Mouse (Mus musculus) left cerebral cortex, adult 8-10 months (tissue): ENCODE results near the gene Agfg2. TPM values are rescaled to one million over a fixed set of nuclear protein-coding genes. Genes with fewer than 3 reads are reported as not detected.
A peak's percentile ranks its signal among the peaks of the same experiment; 100 is the strongest.

ENCODE experiments used
- DNase-seq, 2 experiments: peaks; one replicate each; pipeline ENCODE4 v3.0.0; 2022; ENCODE audit warnings: low spot score in 2 of 2
- total RNA-seq, 4 experiments: library from RNA; stranded (reverse); gene quantifications; 2 replicates each; pipeline ENCODE4 v1.2.4; 2022

The Agfg2 gene
- total RNA-seq, 4 experiments from 2014 or later = 50.0 to 54.8 (median 51.4) TPM

DNA sequence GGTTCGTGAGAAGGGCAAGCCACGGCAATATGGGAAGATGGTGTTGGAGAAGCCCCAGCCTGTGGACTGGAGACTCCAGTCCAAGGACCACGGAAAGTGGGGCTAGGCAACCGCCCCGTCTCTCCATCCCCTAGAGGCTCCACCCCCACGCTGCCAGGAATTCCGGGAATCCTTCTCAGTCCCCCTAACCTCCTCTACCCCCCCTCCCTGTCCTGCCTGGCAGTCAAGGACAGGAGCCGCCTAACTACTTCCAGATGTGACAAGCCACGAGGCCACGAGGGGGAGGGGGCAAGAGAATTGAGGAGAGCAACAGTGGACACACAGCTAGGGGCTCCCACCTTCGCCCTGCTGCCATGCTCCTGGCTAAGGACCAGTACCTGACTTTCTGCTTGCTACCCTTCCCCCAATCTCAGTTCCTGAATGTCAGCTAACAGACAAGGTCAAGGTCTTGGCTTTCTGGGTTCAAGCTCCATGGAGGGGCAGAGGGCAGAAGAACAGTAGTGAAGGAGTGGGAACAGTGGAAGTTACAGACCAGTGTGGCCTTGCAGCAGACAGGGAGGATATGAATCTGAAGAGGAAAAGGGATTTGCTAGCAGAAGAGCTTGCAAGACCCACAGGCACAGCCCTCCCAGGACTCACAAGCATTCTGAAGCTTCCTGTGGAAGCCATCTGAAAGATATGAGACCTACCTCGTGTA is 73.8 kb downstream of the Agfg2 start:
- no peak for DNase-seq

DNA sequence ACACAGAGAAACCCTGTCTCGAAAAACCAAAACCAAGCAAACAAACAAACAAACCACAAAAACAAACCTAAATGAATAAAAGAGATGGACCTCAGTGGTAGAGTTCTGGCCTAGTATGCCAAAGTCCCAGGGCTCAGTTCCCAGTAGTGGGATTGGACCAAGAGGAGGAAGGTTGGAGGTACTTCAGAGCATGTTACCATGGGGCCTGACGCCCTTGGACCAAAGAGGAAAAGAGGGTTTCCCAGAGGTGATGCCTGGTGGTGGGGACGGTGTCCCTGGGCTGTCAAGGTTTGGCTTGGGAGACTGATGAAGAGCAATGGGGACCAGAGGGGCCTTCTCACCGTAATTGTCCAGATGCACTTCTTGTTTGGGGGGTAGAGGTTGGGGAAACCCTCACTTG is 74.5 kb downstream of the Agfg2 start:
- DNase-seq = no peak

DNA sequence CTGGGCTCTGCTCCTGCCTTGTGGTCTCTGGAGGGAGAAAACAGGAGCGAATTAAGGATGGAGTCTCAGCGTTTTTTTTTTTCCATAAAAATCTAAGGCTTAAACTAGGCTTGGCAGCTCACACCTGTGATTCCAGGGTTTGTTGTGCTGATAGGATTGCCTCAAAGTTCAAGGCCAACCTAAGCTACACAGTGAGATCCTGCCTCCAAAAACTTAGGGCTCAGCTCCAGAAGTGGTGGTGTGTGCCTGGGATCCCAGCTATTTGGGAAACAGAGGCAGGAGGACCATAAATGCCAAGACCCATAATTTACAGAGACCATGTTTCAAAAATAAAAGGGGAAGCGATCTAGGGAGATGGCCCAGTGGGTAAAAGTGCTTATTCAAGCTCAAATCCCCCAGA is 75.2 kb downstream of the Agfg2 start:
- DNase-seq = no peak

DNA sequence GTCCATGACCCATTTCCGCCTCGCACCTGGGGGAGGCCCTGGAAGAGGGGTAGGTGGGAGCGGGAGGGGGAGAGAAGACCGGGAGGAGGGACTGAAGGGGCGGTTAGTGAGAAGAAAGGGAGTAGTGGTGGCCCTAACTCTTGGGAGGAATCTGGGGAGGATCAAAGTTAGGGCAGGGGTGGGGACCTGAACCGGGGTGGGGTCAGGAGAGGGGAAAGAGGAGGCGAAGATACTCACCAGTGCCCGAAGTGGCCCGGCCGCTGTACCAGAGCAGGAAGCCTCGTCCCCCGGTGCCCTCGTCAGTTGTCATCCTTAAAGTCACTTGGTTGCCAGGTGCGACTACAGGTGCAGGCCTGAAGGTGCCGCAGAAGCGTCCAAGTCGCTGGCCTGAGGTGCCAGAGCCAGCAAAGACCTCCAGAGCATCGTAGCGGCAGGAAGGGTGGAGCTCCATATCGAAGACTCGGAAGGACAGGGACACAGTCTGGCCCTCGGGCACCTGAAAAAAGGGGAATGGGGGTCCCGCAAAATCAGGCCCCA is 75.8 kb downstream of the Agfg2 start:
- DNase-seq = no peak

DNA sequence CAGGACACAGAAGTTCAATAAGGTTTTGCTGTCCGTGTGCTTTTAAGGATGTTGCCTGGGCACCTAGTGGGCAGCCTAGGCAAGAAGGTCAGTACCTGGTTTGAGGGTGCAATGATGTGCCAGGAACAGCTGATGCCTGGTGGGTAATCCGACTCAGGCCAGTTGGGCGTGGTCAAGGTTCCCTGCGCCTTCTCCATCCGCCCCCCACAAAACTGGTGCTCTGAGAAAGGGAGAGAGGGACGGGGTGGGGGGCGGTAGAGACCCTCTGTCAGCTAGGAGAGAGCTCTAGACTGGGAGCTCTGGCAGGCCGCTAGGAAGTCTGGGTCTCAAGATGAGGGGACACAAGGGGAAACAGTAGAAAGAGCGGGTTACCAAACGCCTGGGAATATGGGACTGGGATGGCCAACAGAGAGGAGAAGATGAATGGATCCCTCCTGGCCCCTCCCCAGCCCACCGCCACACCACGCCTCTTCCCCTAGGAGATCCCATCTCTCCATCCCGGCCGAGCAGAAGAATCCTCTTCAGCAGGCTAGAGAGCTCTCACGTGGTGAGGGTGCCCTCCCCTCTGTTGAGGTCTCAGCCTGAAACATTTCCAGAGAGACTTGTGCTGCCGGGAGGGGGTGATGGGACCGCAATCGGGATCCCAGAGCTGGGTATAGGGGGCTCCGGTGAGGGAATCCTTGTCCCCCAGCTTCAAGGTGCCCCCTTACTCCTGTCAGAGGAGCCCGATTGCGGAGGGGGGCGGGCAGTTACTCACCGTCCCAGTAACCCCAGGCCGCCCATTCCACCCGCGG is 76.5 kb downstream of the Agfg2 start:
- no peak for DNase-seq

DNA sequence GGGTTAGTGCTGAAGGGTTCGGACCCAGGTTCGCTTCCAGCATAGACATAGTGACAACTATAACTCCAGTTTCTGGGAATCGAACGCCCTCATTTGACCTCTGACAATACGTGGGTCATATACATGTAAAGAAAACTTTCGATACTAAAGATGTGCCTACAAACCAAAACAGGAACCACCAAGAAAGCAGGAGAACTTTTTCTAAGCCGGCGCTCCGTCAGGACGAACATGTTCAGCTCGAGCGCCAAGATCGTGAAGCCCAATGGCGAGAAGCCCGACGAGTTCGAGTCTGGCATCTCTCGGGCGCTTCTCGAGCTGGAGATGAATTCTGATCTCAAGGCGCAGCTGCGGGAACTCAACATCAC is 83.2 kb downstream of the Agfg2 start:
- no peak for DNase-seq

DNA sequence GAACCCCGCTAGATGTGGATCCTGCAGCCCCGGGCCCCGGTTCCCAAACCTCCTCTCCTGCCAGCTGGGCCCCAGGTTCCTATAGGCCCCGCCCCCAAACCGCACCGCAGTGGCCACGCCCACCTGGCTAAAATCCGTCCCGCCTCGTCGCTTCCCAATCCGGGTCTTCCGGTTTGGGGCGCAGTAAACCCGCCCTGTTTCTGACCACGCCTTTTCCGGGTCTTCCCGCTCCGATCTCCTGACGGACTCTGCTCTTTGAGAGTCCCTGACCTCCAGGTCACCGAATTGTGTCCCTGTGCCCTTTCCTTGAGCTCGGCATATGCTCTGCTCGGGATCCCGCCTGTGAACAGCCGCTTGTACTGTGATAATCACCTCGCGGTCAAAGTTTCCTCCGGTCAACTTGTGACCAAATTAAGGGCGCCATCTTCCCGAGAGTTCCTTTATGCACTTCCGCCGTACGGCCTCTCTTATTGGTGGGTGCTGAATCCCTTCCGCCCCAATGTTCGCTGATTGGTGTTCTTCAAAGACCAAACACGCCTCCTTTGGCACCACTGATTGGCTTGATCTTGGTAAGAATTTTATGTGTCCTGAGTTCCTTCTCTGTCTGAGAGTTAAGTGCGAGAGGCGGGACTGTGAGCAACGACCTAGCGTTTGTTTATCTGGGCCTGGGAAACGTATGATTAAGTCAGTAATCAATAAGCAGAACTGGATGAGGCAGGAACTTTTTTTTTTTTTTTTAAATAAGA is 83.7 kb downstream of the Agfg2 start, which contains the start of gene Mospd3:
Gene Mospd3, minus strand, starts transcription at position 440 of the 746 bp plus-strand sequence.
- DNase-seq = peak; percentile 93 to 95

Other genes with a start within 250 kb of the Agfg2 start
- under 1 TPM; 0.20 to 0.53 (median 0.29) TPM for gene Zan, start 207.7 kb downstream of the Agfg2 start, total RNA-seq
- 10 to 100 TPM; 32.3 to 34.8 (median 32.8) TPM for gene Pop7, start 182.2 kb downstream of the Agfg2 start, total RNA-seq
- 10 to 100 TPM; 62.1 to 65.2 (median 63.5) TPM for gene Gigyf1, start 166.2 kb downstream of the Agfg2 start, total RNA-seq
- not detected for gene Epo, start 151.5 kb downstream of the Agfg2 start, total RNA-seq
- gene Gnb2, start 151.2 kb downstream of the Agfg2 start, total RNA-seq = 100 to 1,000 TPM; 654 to 672 (median 660) TPM
- gene Actl6b, start 131.2 kb downstream of the Agfg2 start, total RNA-seq = 100 to 1,000 TPM; 111 to 119 (median 113) TPM
- 10 to 100 TPM; 10.7 to 16.2 (median 12.7) TPM for gene Tfr2, start 114.9 kb downstream of the Agfg2 start, total RNA-seq
- 10 to 100 TPM; 18.6 to 29.9 (median 21.4) TPM for gene Mospd3, start 83.7 kb downstream of the Agfg2 start, total RNA-seq
- gene Pcolce, start 70.9 kb downstream of the Agfg2 start, total RNA-seq = 10 to 100 TPM; 12.8 to 14.6 (median 13.8) TPM
- gene Fbxo24, start 55.7 kb downstream of the Agfg2 start, total RNA-seq = under 1 TPM; 0.16 to 0.28 (median 0.20) TPM
- gene Lrch4, start 55.6 kb downstream of the Agfg2 start, total RNA-seq = 10 to 100 TPM in 3 of 4 experiments, 1 to 10 TPM in 1; 9.5 to 18.0 (median 16.0) TPM
- gene Gm20605, start 55.6 kb downstream of the Agfg2 start, total RNA-seq = 10 to 100 TPM in 1 of 4 experiments, 1 to 10 TPM in 3; 5.6 to 11.5 (median 8.8) TPM
- 1 to 10 TPM in 3 of 4 experiments, under 1 TPM in 1; 0.91 to 5.9 (median 3.5) TPM for gene Sap25, start 43.4 kb downstream of the Agfg2 start, total RNA-seq
- gene Irs3, start 39.0 kb downstream of the Agfg2 start, total RNA-seq = under 1 TPM in 2 of 4 experiments, not detected in 2; 0.18 to 0.26 TPM
- gene Nyap1, start 56.9 kb upstream of the Agfg2 start, total RNA-seq = 10 to 100 TPM; 76.3 to 78.9 (median 77.7) TPM
- gene Tsc22d4, start 61.0 kb upstream of the Agfg2 start, total RNA-seq = 100 to 1,000 TPM; 149 to 216 (median 162) TPM
- gene Ppp1r35, start 94.1 kb upstream of the Agfg2 start, total RNA-seq = 10 to 100 TPM; 14.5 to 20.2 (median 15.9) TPM
- gene Mepce, start 102.9 kb upstream of the Agfg2 start, total RNA-seq = 10 to 100 TPM; 42.8 to 57.8 (median 45.5) TPM
- gene Zcwpw1, start 103.1 kb upstream of the Agfg2 start, total RNA-seq = 1 to 10 TPM; 5.9 to 8.7 (median 7.8) TPM
- gene Pilra, start 151.6 kb upstream of the Agfg2 start, total RNA-seq = 1 to 10 TPM in 3 of 4 experiments, under 1 TPM in 1; 0.91 to 2.6 (median 1.8) TPM
- gene Pilrb1, start 173.4 kb upstream of the Agfg2 start, total RNA-seq = not detected
- gene Pilrb2, start 187.1 kb upstream of the Agfg2 start, total RNA-seq = not detected
- gene Cyp3a13, start 236.9 kb upstream of the Agfg2 start, total RNA-seq = under 1 TPM; 0.37 to 0.59 (median 0.51) TPM